Mouse (Mus musculus) neural tube, embryonic 11.5 days (tissue): Measurements from ENCODE around the gene Gm17387. TPM values are rescaled to one million over a fixed set of nuclear protein-coding genes. Genes with fewer than 3 reads are reported as not detected.

ENCODE experiments used
- ATAC-seq: fragments of 200-750 bp; cut with Nextera tagmentation; 2 replicates; pipeline ENCODE4 v1.8.0; 2017; ENCODE audit warnings: moderate number of reproducible peaks, mild to moderate bottlenecking, moderate TSS enrichment, moderate library complexity; ENCODE audit not compliant: insufficient read depth, low FRiP score, low TSS enrichment
- DNase-seq: peaks from one replicate; pipeline ENCODE4 v3.0.0-alpha.2; 2015; ENCODE audit warnings: low spot score
- H3K27ac ChIP-seq: fragments of 300-500 bp; sonication (generic); 2 replicates; pipeline ENCODE4 v1.5.1; 2014; ENCODE audit warnings: low read depth, mild to moderate bottlenecking, low read length
- H3K27me3 ChIP-seq: fragments of 300-500 bp; sonication (generic); 2 replicates; pipeline ENCODE4 v1.6.1; 2014; ENCODE audit warnings: mild to moderate bottlenecking, low read length, mixed read lengths; ENCODE audit not compliant: control insufficient read depth, insufficient read depth
- H3K36me3 ChIP-seq: fragments of 300-500 bp; sonication (generic); 2 replicates; pipeline ENCODE4 v1.6.1; 2014; ENCODE audit warnings: mild to moderate bottlenecking, low read length, moderate library complexity, mixed read lengths; ENCODE audit not compliant: control insufficient read depth, insufficient read depth
- H3K4me1 ChIP-seq: fragments of 300-500 bp; sonication (generic); 2 replicates; pipeline ENCODE4 v1.6.1; 2014; ENCODE audit warnings: low read length, mixed read lengths; ENCODE audit not compliant: control insufficient read depth, insufficient read depth
- H3K4me2 ChIP-seq: fragments of 300-500 bp; sonication (generic); 2 replicates; pipeline ENCODE4 v1.6.1; 2014; ENCODE audit warnings: low read depth, mild to moderate bottlenecking, moderate library complexity
- H3K4me3 ChIP-seq: fragments of 300-500 bp; sonication (generic); 2 replicates; pipeline ENCODE4 v1.5.1; 2014; ENCODE audit warnings: low read depth, low read length
- H3K9ac ChIP-seq: fragments of 300-500 bp; sonication (generic); 2 replicates; pipeline ENCODE4 v1.6.1; 2014; ENCODE audit warnings: mild to moderate bottlenecking, low read length
- H3K9me3 ChIP-seq: fragments of 300-500 bp; sonication (generic); 2 replicates; pipeline ENCODE4 v1.6.1; 2016; ENCODE audit warnings: low read length; ENCODE audit not compliant: control insufficient read depth
- WGBS: fragments of 180-500 bp; shearing (Covaris S2); extraction: QIAGEN DNeasy Blood & Tissue Kit; methylation state at CpG from one replicate; pipeline ENCODE4 v1.1.7; 2014; 5-methylcytosine and 5-hydroxymethylcytosine counted together
- polyA plus RNA-seq: library from polyadenylated mRNA; unstranded; fragments of >200 nt; fragmentation: Nextera tagmentation; extraction: Ambion mirVana; gene quantifications from 2 replicates; pipeline ENCODE4 v1.2.1, GENCODE M21; 2014

The Gm17387 gene
- polyA plus RNA-seq, 1 experiment from 2014 or later: not detected

DNA sequence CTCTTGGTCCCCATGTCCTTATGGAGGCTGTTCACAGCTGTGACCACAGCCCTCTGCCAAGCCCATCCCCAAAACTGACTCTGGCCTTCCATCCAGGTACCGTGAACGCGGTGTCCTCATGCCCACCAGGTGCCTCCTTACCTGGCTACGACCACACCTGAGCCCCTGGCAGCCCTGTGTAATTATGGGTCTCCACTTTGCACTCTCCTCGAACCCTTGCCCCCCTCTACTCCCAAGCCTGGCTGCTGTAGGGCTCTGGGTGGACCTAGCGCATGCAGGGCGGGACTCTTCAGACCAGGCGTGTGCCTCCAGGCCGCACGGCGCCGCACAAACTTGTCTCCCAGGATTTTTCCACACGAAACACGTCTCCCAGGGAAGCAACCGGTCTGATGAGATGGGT lies 48.9 kb downstream of the Gm17387 start, which contains the start of gene Pkp3:
Pkp3 (plus strand) TSS at position 378 of the 400 bp plus-strand sequence.
- Histone ChIP-seq H3K27me3 (no peaks in the 10 kb centered on the region; the same call in 1 of the 2 replicates), H3K36me3 (no peaks in the 10 kb centered on the region), H3K9me3 (no peaks in the 10 kb centered on the region), H3K27ac (no peak within 1 kb of the TSS), H3K4me3 (no peak within 1 kb of the TSS), H3K4me1 (no peaks in the 10 kb centered on the region), H3K4me2 (no peak within 1 kb of the TSS), H3K9ac (no peak within 1 kb of the TSS)
- ATAC-seq (no peak), DNase-seq (no peak)
- WGBS: 89% methylated on average over 15 of the region's 15 CpGs

DNA sequence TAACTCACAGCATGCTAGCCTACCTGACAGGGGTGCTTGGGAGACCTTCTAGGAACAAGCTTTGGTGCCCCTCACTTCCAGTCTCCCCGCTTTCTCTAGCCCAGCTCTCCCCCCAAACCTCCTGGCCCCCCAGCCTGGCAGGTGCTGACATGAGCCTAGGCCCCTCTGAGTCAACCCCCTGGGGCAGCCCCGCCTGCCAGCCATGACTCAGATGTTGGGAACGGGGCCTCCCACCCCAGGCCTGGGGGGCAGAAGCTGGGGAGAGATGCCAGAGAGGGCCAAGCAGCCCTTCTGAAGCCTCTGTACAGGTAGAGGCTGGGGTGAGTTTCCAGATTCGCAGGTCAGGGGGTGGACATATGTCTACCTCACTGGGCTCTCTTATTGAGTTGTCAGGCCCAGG lies 49.9 kb downstream of the Gm17387 start:
- no peaks in the 10 kb centered on the region for H3K4me1 ChIP-seq
- DNase-seq: no peak
- WGBS: 76% methylated on average over 4 of the region's 4 CpGs
- H3K36me3 ChIP-seq: no peaks in the 10 kb centered on the region
- H3K9ac ChIP-seq: no peak overlapping the region
- no peak overlapping the region for H3K27ac ChIP-seq
- no peaks in the 10 kb centered on the region for H3K9me3 ChIP-seq
- H3K4me2 ChIP-seq: no peak overlapping the region
- no peaks in the 10 kb centered on the region; the same call in 1 of the 2 replicates for H3K27me3 ChIP-seq
- no peak overlapping the region for H3K4me3 ChIP-seq
- no peak for ATAC-seq

Other genes with a start within 250 kb of the Gm17387 start
- 0.22 TPM in 1 of 2 replicates, not detected in the other for gene Syce1, start 241.3 kb upstream of the Gm17387 start, polyA plus RNA-seq
- gene Zfp941, start 207.0 kb upstream of the Gm17387 start, polyA plus RNA-seq: 6.5 and 7.7 TPM in 2 replicates
- gene Urah, start 194.1 kb upstream of the Gm17387 start, polyA plus RNA-seq: 0.34 TPM in 1 of 2 replicates, not detected in the other
- gene Scgb1c1, start 183.6 kb upstream of the Gm17387 start, polyA plus RNA-seq: not detected in 2 replicates
- gene Odf3, start 181.3 kb upstream of the Gm17387 start, polyA plus RNA-seq: not detected in 2 replicates
- not detected in 2 replicates for gene Gm45785, start 172.8 kb upstream of the Gm17387 start, polyA plus RNA-seq
- gene Ric8a, start 172.2 kb upstream of the Gm17387 start, polyA plus RNA-seq: 73.3 and 82.2 TPM in 2 replicates
- gene Bet1l, start 171.6 kb upstream of the Gm17387 start, polyA plus RNA-seq: 27.4 and 31.1 TPM in 2 replicates
- 158 and 199 TPM in 2 replicates for gene Psmd13, start 147.2 kb upstream of the Gm17387 start, polyA plus RNA-seq
- gene Sirt3, start 146.8 kb upstream of the Gm17387 start, polyA plus RNA-seq: 22.4 and 26.0 TPM in 2 replicates
- 0.81 and 4.2 TPM in 2 replicates for gene Cox8b, start 128.7 kb upstream of the Gm17387 start, polyA plus RNA-seq
- gene Nlrp6, start 108.2 kb upstream of the Gm17387 start, polyA plus RNA-seq: 0.15 and 0.20 TPM in 2 replicates
- gene Pgghg, start 87.7 kb upstream of the Gm17387 start, polyA plus RNA-seq: 13.3 and 15.8 TPM in 2 replicates
- 1.2 and 1.4 TPM in 2 replicates for gene Ifitm5, start 78.8 kb upstream of the Gm17387 start, polyA plus RNA-seq
- 0.69 TPM in 1 of 2 replicates, not detected in the other for gene Gm45717, start 73.2 kb upstream of the Gm17387 start, polyA plus RNA-seq
- 383 and 395 TPM in 2 replicates for gene Ifitm2, start 73.1 kb upstream of the Gm17387 start, polyA plus RNA-seq
- gene Ifitm1, start 61.9 kb upstream of the Gm17387 start, polyA plus RNA-seq: 8.3 and 12.5 TPM in 2 replicates
- 20.1 and 21.0 TPM in 2 replicates for gene Ifitm3, start 18.4 kb upstream of the Gm17387 start, polyA plus RNA-seq
- gene Ifitm6, start 11.2 kb upstream of the Gm17387 start, polyA plus RNA-seq: not detected in 2 replicates
- gene B4galnt4, start 32.0 kb downstream of the Gm17387 start, polyA plus RNA-seq: 14.5 and 17.1 TPM in 2 replicates
- gene Pkp3, start 49.1 kb downstream of the Gm17387 start, polyA plus RNA-seq: 2.3 and 2.7 TPM in 2 replicates
- gene Sigirr, start 71.4 kb downstream of the Gm17387 start, polyA plus RNA-seq: 2.4 and 3.1 TPM in 2 replicates
- 0.09 TPM in 1 of 2 replicates, not detected in the other for gene Ano9, start 88.7 kb downstream of the Gm17387 start, polyA plus RNA-seq
- 69.0 and 69.5 TPM in 2 replicates for gene Ptdss2, start 93.3 kb downstream of the Gm17387 start, polyA plus RNA-seq
- gene Rnh1, start 143.7 kb downstream of the Gm17387 start, polyA plus RNA-seq: 69.5 and 69.7 TPM in 2 replicates
- gene Hras, start 164.9 kb downstream of the Gm17387 start, polyA plus RNA-seq: 111 and 122 TPM in 2 replicates
- gene Lrrc56, start 165.0 kb downstream of the Gm17387 start, polyA plus RNA-seq: 9.1 and 9.5 TPM in 2 replicates
- 1.9 and 2.0 TPM in 2 replicates for gene Lmntd2, start 184.9 kb downstream of the Gm17387 start, polyA plus RNA-seq
- gene Rassf7, start 186.7 kb downstream of the Gm17387 start, polyA plus RNA-seq: 34.4 and 45.7 TPM in 2 replicates
- 90.3 and 93.3 TPM in 2 replicates for gene Phrf1, start 199.7 kb downstream of the Gm17387 start, polyA plus RNA-seq
- 0.56 and 0.78 TPM in 2 replicates for gene Irf7, start 237.3 kb downstream of the Gm17387 start, polyA plus RNA-seq
- not detected in 2 replicates for gene Cdhr5, start 247.7 kb downstream of the Gm17387 start, polyA plus RNA-seq